Mouse (Mus musculus) cerebellum, adult 2 months (tissue): ENCODE results near the gene Rnf138rt1. TPM values are rescaled to one million over a fixed set of nuclear protein-coding genes. Genes with fewer than 3 reads are reported as not detected.

Experiments used
- DNase-seq, 2 experiments: peaks; one replicate each; pipeline ENCODE4 v3.0.0; 2021
- H3K27ac ChIP-seq: fragments of 200-500 bp; 2 replicates; pipeline ENCODE4 v1.5.1; 2012; ENCODE audit warnings: low read length, control low read depth, inconsistent platforms; ENCODE audit not compliant: insufficient read depth
- H3K27me3 ChIP-seq: fragments of 200-500 bp; 2 replicates; pipeline ENCODE4 v1.6.1; 2012; ENCODE audit warnings: inconsistent platforms, mild to moderate bottlenecking, low read length, moderate library complexity; ENCODE audit not compliant: control insufficient read depth, insufficient read depth
- H3K4me1 ChIP-seq: fragments of 200-500 bp; 2 replicates; pipeline ENCODE4 v1.6.1; 2011; ENCODE audit warnings: low read length; ENCODE audit not compliant: control insufficient read depth, insufficient read depth
- H3K4me3 ChIP-seq: fragments of 200-500 bp; replicated peaks from 2 replicates; pipeline ENCODE3; 2011; ENCODE audit warnings: mild to moderate bottlenecking, low read depth, low read length, control low read depth; ENCODE audit not compliant: insufficient read depth
- CTCF ChIP-seq: fragments of 200-500 bp; IDR thresholded peaks from 2 replicates; pipeline ENCODE4 v1.5.1; 2011; ENCODE audit warnings: low read depth, mild to moderate bottlenecking, control low read depth, low read length, moderate library complexity, borderline replicate concordance; ENCODE audit not compliant: insufficient read depth
- POLR2A ChIP-seq: fragments of 200-500 bp; IDR thresholded peaks from 2 replicates; pipeline ENCODE4 v1.6.1; 2011; ENCODE audit warnings: low read length, control low read depth, borderline replicate concordance; ENCODE audit not compliant: insufficient read depth
- WGBS: fragments of 180-500 bp; shearing (Covaris S2); methylation state at CpG from one replicate; pipeline ENCODE4 v1.1.7; 2018; 5-methylcytosine and 5-hydroxymethylcytosine counted together
- polyA plus RNA-seq: library from polyadenylated mRNA; depleted of rRNA; stranded (reverse); fragments of >200 nt; gene quantifications from 2 replicates; pipeline ENCODE4 v1.2.3, GENCODE M21; 2012; rRNA removed

Rnf138rt1 gene
- 1.3 and 1.5 TPM in 2 replicates for polyA plus RNA-seq

DNA sequence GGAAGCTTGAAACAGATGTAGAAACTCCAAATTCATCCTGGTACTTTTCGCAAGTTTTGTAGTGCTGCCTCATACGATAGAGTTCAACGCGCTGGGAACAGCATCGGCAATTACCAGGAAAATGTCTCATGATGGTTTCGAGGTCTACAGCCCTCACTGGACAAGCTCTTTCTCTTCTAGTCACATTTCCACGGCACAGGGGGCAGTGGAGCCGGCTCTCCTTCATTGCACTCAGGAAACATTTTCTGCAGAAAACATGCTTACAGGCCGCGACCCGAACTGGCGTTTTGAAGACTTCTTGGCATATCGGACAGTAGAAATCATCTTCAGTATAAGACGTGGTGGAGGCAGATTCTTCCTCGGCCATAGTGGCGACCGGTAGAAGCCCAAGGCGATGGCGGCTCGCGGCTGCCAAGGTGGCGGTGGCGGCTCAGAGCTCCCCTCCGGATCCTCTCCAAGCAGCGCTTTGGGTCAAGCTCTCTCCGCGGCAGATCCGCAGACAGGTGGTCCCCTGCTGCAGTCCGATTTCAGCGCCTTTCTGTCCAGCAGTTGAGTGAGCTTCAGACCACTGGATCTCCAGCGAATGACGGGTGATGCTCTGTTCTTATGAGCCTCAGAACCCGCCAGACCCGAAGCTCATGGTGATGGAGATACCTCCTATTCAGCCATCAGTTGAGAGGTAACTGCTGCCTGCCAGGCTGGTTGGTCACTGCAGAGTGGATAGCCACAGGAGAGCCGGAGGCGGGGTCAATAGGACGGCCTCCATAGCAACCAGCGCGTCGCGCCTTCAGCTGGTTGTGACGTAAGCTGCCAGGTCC lies at the start of gene Rnf138rt1:
Gene Rnf138rt1, minus strand, starts transcription at position 713 of the 818 bp plus-strand sequence.
- no peaks in the 10 kb centered on the region for H3K27me3 ChIP-seq
- no peak within 1 kb of the TSS for H3K27ac ChIP-seq
- H3K4me3 ChIP-seq: peak within 1 kb of the TSS; percentile 72
- WGBS: 11% methylated on average over 42 of the region's 42 CpGs
- peak; percentile 60 to 70 for DNase-seq
- peak; percentile 37; the same call in 1 of the 2 replicates for TF ChIP-seq POLR2A
- TF ChIP-seq CTCF: no peak
- no peaks in the 10 kb centered on the region for H3K4me1 ChIP-seq

DNA sequence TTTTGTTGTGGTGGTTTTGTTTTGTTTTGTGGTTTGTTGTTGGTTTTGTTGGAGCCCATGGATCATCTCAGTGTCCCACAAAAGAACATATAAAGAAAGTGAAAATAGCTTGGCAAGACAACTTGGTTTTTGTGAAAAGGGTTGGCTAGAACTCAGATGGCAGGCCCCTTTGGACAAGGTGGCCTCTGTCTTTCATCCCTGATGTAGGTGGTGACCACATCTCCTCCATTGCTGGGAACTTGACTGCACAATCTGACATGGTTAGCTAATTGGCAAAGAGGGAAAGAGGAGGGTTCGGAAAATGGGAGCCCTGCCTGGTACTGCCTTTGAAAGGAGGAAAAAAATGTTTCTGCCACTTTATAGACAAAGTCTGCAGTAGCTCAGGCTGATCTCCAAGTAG lies 46.1 kb upstream of the Rnf138rt1 start:
- TF ChIP-seq CTCF (no peak), POLR2A (no peak)
- Histone ChIP-seq H3K27me3 (no peaks in the 10 kb centered on the region), H3K27ac (no peak overlapping the region), H3K4me1 (no peaks in the 10 kb centered on the region), H3K4me3 (no peak overlapping the region)
- 61% methylated on average over 1 of the region's 1 CpGs for WGBS
- no peak for DNase-seq

DNA sequence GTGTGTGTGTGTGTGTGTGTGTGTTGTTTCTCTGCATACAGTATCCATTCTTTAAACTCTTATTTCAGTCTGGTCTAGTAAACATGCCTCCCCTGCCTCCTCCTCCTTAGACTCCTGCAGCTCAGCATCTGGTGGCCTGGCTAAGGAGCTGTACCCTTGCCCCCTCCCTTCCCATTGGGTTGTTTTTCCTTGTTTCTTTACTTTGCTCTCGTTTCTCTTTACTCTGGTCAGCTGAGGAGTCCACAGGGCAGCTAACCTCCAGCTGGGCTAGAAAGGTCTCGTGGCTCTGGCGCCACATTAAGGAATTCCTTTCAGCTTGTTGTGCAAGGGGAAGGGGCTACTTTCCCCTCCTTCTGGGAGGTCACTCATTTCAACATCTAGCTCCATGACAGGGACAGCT lies 5.2 kb upstream of the Rnf138rt1 start:
- no peak overlapping the region for H3K4me3 ChIP-seq
- no peak overlapping the region for H3K27ac ChIP-seq
- 49% methylated on average over 3 of the region's 3 CpGs for WGBS
- no peaks in the 10 kb centered on the region for H3K4me1 ChIP-seq
- H3K27me3 ChIP-seq: no peaks in the 10 kb centered on the region
- TF ChIP-seq CTCF (no peak), POLR2A (no peak)
- no peak for DNase-seq

DNA sequence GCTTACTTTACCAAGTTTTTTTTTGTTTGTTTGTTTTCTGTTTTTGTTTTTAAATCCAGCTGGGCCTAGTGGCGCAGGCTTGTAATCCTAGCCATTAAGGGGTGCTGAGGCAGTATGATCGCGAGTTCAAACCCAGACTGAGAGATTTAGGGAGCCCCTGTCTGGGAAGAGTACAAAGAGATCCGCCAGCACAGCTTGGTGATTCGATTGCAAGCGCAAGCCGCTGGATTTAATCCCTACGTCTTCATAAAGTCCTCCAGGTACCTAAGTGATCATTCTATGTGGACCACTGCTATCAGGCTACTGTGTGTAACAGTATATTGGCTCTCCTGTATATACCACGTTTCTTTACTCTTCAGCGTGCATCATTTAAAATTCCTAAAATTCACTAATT lies 303 bp upstream of the Rnf138rt1 start:
- Histone ChIP-seq H3K4me3 (peak overlapping the region; percentile 72), H3K27me3 (no peaks in the 10 kb centered on the region), H3K27ac (no peak overlapping the region), H3K4me1 (no peaks in the 10 kb centered on the region)
- WGBS: 26% methylated on average over 10 of the region's 10 CpGs
- TF ChIP-seq CTCF (no peak), POLR2A (no peak)
- no peak for DNase-seq

DNA sequence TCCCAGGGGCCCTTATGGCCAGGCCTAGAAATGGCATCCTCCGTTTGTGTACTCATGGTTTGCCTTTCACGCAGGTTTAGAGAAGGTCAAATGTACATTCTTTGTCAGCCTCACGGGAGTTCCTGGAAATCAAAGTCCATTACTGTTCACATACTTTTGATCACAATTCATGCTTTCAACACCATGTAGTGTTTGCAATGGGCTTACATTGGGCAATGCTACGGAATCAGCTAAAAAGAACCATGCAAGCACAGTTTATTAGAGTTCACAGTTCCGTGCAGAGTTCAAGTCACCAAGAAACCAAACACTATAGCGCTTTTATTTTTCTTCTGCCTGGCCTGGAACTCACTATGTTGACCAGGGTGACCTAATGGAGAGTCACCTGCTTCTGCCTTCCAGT lies 15.1 kb downstream of the Rnf138rt1 start:
- H3K4me3 ChIP-seq: no peak overlapping the region
- DNase-seq: no peak
- no peaks in the 10 kb centered on the region for H3K27me3 ChIP-seq
- 89% methylated on average over 6 of the region's 6 CpGs for WGBS
- no peak overlapping the region for H3K27ac ChIP-seq
- no peaks in the 10 kb centered on the region for H3K4me1 ChIP-seq
- TF ChIP-seq POLR2A (no peak), CTCF (no peak)

DNA sequence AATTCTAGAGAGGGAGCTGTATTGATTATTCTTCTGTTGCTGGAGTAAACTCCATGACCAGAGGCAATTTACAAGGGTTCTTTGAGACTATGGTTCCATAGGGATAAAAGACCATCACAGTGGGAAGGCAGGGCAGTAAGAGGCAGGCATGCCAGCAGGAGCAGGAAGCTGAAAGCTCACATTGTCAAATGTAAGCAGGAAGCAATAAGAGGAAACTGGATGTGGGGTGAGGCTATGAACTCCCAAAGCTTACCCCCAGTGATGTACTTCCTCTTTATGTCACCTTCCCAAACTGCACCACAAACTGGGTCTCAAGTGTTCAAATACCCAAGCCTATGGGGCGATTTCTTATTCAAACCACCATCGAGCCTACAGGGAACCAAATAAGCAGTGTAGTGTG lies 17.2 kb downstream of the Rnf138rt1 start:
- TF ChIP-seq CTCF (no peak), POLR2A (no peak)
- WGBS: 73% methylated on average over 2 of the region's 2 CpGs
- H3K27me3 ChIP-seq: no peaks in the 10 kb centered on the region
- H3K4me1 ChIP-seq: no peaks in the 10 kb centered on the region
- DNase-seq: no peak
- H3K27ac ChIP-seq: no peak overlapping the region
- H3K4me3 ChIP-seq: no peak overlapping the region

DNA sequence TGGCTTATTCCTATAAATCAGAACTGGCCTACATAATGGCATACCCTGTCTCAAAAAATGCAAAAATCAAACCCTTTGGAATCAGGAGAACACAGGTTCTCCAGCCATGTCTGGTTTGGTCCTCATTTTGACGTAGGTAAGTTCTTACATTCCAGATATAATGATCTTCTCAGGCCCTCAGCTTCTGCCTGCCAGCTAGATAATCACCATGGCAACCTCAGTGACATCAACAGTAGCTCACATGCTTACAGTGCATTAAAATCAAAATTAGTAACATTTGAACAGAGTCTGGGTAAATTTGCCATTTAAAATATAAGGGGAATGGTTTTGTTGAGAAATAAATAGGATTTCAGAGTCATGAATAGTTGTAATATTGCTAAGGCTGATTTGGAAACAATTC lies 22.2 kb downstream of the Rnf138rt1 start:
- WGBS: 44% methylated on average over 1 of the region's 1 CpGs
- H3K27me3 ChIP-seq: no peaks in the 10 kb centered on the region
- TF ChIP-seq CTCF (no peak), POLR2A (no peak)
- no peak overlapping the region for H3K4me3 ChIP-seq
- DNase-seq: no peak
- no peak overlapping the region for H3K27ac ChIP-seq
- H3K4me1 ChIP-seq: no peaks in the 10 kb centered on the region

DNA sequence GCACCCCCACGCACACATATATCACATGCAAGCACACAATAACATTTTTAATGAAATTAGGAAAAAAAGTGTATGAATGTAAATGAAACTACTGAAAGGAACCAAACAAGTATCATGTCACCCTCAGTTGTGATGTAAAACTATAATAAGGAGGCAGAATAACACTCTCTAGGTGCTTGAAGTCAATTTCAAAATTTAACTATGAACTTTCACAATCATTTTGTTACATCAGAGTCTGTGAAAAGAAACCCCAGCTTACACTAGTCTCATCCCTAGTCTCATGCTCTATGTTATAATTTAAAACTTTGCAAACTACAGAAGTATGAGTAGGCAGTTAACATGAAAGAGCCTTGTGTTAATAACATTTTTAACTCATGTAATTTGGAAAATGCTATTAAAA lies 27.0 kb downstream of the Rnf138rt1 start:
- H3K27me3 ChIP-seq: no peaks in the 10 kb centered on the region
- TF ChIP-seq POLR2A: no peak
- no peak for TF ChIP-seq CTCF
- no peaks in the 10 kb centered on the region for H3K4me1 ChIP-seq
- 100% methylated on average over 1 of the region's 1 CpGs for WGBS
- H3K4me3 ChIP-seq: no peak overlapping the region
- no peak overlapping the region for H3K27ac ChIP-seq
- no peak for DNase-seq
